Mouse (Mus musculus): Measurements from ENCODE around the gene Dpy19l1.

Dpy19l1 gene

GRCm38 (mm10) chr9:24473824-24474223 is 29.1 kb downstream of the Dpy19l1 start:
- in situ Hi-C loops (cut with MboI, MseI), result no loop called here

- in situ Hi-C loops (cut with MboI, MseI), result no loop called here
Observed at GRCm38 (mm10) chr9:24472514-24472913, 30.4 kb downstream of the Dpy19l1 start.

- in situ Hi-C loops (cut with MboI, MseI), result no loop called here
Observed at GRCm38 (mm10) chr9:24470166-24470565, 32.8 kb downstream of the Dpy19l1 start.

GRCm38 (mm10) chr9:24467186-24467585 is 35.8 kb downstream of the Dpy19l1 start:
- in situ Hi-C loops (cut with MboI, MseI), result no loop called here

GRCm38 (mm10) chr9:24466649-24467048 is 36.3 kb downstream of the Dpy19l1 start:
- in situ Hi-C loops (cut with MboI, MseI), result no loop called here

- in situ Hi-C loops (cut with MboI, MseI), result no loop called here
Observed at GRCm38 (mm10) chr9:24461379-24461961, 41.5 kb downstream of the Dpy19l1 start.

GRCm38 (mm10) chr9:24453833-24454232 is 49.1 kb downstream of the Dpy19l1 start:
- in situ Hi-C loops (cut with MboI, MseI), result no loop called here

GRCm38 (mm10) chr9:24450976-24451375 is 52.0 kb downstream of the Dpy19l1 start:
- in situ Hi-C loops (cut with MboI, MseI), result no loop called here

GRCm38 (mm10) chr9:24450524-24450923 is 52.4 kb downstream of the Dpy19l1 start:
- in situ Hi-C loops (cut with MboI, MseI), result no loop called here

- in situ Hi-C loops (cut with MboI, MseI), result no loop called here
Observed at GRCm38 (mm10) chr9:24434901-24435300, 68.0 kb downstream of the Dpy19l1 start.

GRCm38 (mm10) chr9:24429721-24430120 is 73.2 kb downstream of the Dpy19l1 start:
- in situ Hi-C loops (cut with MboI, MseI), result loop anchor here (10.0 kb wide), 1 partner anchor 885 kb away; no protein-coding TSS in a partner anchor

GRCm38 (mm10) chr9:24425679-24426078 is 77.3 kb downstream of the Dpy19l1 start:
- in situ Hi-C loops (cut with MboI, MseI), result loop anchor here (10.0 kb wide), 1 partner anchor 889 kb away; no protein-coding TSS in a partner anchor

- in situ Hi-C loops (cut with MboI, MseI), result loop anchor here (10.0 kb wide), 1 partner anchor 892 kb away; no protein-coding TSS in a partner anchor
Observed at GRCm38 (mm10) chr9:24423241-24423640, 79.7 kb downstream of the Dpy19l1 start.

GRCm38 (mm10) chr9:24421888-24422287 is 81.1 kb downstream of the Dpy19l1 start:
- in situ Hi-C loops (cut with MboI, MseI), result loop anchor here (10.0 kb wide), 1 partner anchor 893 kb away; no protein-coding TSS in a partner anchor

GRCm38 (mm10) chr9:24421221-24421620 is 81.7 kb downstream of the Dpy19l1 start:
- in situ Hi-C loops (cut with MboI, MseI), result loop anchor here (10.0 kb wide), 1 partner anchor 894 kb away; no protein-coding TSS in a partner anchor

GRCm38 (mm10) chr9:24420144-24420543 is 82.8 kb downstream of the Dpy19l1 start:
- in situ Hi-C loops (cut with MboI, MseI), result loop anchor here (10.0 kb wide), 1 partner anchor 895 kb away; no protein-coding TSS in a partner anchor

GRCm38 (mm10) chr9:24418281-24418680 is 84.7 kb downstream of the Dpy19l1 start:
- in situ Hi-C loops (cut with MboI, MseI), result no loop called here

- in situ Hi-C loops (cut with MboI, MseI), result no loop called here
Observed at GRCm38 (mm10) chr9:24411483-24411882, 91.5 kb downstream of the Dpy19l1 start.

GRCm38 (mm10) chr9:24410439-24410838 is 92.5 kb downstream of the Dpy19l1 start:
- in situ Hi-C loops (cut with MboI, MseI), result no loop called here

GRCm38 (mm10) chr9:24407992-24408391 is 94.9 kb downstream of the Dpy19l1 start:
- in situ Hi-C loops (cut with MboI, MseI), result no loop called here

- in situ Hi-C loops (cut with MboI, MseI), result loop anchor here (10.0 kb wide), 1 partner anchor 899 kb away; no protein-coding TSS in a partner anchor
Observed at GRCm38 (mm10) chr9:24394146-24394545, 108.8 kb downstream of the Dpy19l1 start.

- in situ Hi-C loops (cut with MboI, MseI), result loop anchor here (10.0 kb wide), 1 partner anchor 896 kb away; no protein-coding TSS in a partner anchor
Observed at GRCm38 (mm10) chr9:24390807-24391370, 112.1 kb downstream of the Dpy19l1 start.

- in situ Hi-C loops (cut with MboI, MseI), result no loop called here
Observed at GRCm38 (mm10) chr9:24387230-24387629, 115.7 kb downstream of the Dpy19l1 start.
